Comparison of ENCODE assay signal across 10 mouse cellular contexts in the genomic region with DNA sequence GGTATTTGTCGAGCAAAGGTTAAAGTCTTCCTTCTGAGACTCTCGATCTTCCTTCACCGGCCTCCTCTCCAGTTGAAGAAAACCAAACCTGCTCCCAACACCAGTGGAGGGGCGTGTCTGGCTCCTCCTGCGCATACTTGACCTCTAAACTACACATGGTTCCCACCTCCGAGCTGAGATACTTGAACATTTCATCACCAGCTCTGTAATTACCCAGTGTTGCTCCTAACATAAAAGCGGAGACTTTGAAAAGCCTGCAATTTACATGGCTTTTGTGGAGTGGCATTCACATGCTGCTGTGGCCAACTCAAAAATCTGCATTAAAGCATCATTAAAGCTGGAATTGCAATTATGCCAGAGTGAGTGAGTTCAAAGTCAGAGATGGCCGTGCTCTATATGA.
DNase-seq lines count a peak whose midpoint lies in the region; ATAC-seq and TF ChIP-seq lines count a peak whose summit lies in the region.
"Had no signal": no experiment of that assay in that cellular context is flagged by ENCODE, and none has a peak within 500 bp of the region (broad histone marks: within the 10 kb centered on the region; RNA-seq: fewer than 3 reads in every experiment).

No protein-coding gene starts in this region.

- H3K4me1 ChIP-seq in heart, postnatal 0 days (ENCODE audit: control insufficient read depth, insufficient read depth): peaks cover 16% of the 10 kb centered on the region
- H3K4me1 ChIP-seq in forebrain, embryonic 12.5 days: peaks cover 29% of the 10 kb centered on the region
- peaks cover 10% of the 10 kb centered on the region for H3K4me1 ChIP-seq in intestine, embryonic 16.5 days (ENCODE audit: control insufficient read depth, insufficient read depth, low read length)
- H3K4me1 ChIP-seq in liver, postnatal 0 days (ENCODE audit: insufficient read depth): no peaks in the 10 kb centered on the region

- no peak overlapping the region for H3K4me3 ChIP-seq in heart, postnatal 0 days (ENCODE audit: low read depth, low read length)
- no peak overlapping the region for H3K4me3 ChIP-seq in forebrain, embryonic 12.5 days (replicated peaks)
- H3K4me3 ChIP-seq in intestine, embryonic 16.5 days (ENCODE audit: low read length): no peak overlapping the region
- no peak overlapping the region for H3K4me3 ChIP-seq in liver, postnatal 0 days (ENCODE audit: low read depth, low read length)
- H3K4me3 ChIP-seq: embryonic facial prominence, embryonic 12.5 days; hindbrain, embryonic 13.5 days had no signal

- peak; percentile 90 for ATAC-seq in heart, postnatal 0 days (ENCODE audit: insufficient read depth, low read depth)
- peak; percentile 45; the same call in 1 of the 2 replicates for ATAC-seq in forebrain, embryonic 12.5 days (ENCODE audit: low FRiP score)
- peak; percentile 91 for ATAC-seq in intestine, embryonic 16.5 days
- ATAC-seq in monocyte, adult 5-6 weeks (replicated peaks; ENCODE audit: insufficient number of reproducible peaks, low FRiP score, low TSS enrichment, poor library complexity, severe bottlenecking): no peak
- ATAC-seq in liver, postnatal 0 days: no peak

- H3K9me3 ChIP-seq in heart, postnatal 0 days (replicated peaks; ENCODE audit: control insufficient read depth, low read length): no peaks in the 10 kb centered on the region
- H3K9me3 ChIP-seq in forebrain, embryonic 12.5 days: no peaks in the 10 kb centered on the region
- no peaks in the 10 kb centered on the region for H3K9me3 ChIP-seq in intestine, embryonic 16.5 days (ENCODE audit: control insufficient read depth, low read length)
- no peaks in the 10 kb centered on the region for H3K9me3 ChIP-seq in liver, postnatal 0 days (ENCODE audit: low read length)
- H3K9me3 ChIP-seq: embryonic facial prominence, embryonic 12.5 days; hindbrain, embryonic 13.5 days had no signal

- no peak for TF ChIP-seq CTCF in heart, postnatal 0 days (IDR thresholded peaks at IDR 0.05; ENCODE audit: low read depth)
- no peak for TF ChIP-seq CTCF in liver, postnatal 0 days (IDR thresholded peaks at IDR 0.05; ENCODE audit: low read depth)

- intact Hi-C loops in heart, postnatal 14 days (cut with DNase I): no loop called here

- H3K27me3 ChIP-seq in heart, postnatal 0 days (ENCODE audit: control insufficient read depth, insufficient read depth, low read length): no peaks in the 10 kb centered on the region
- no peaks in the 10 kb centered on the region for H3K27me3 ChIP-seq in forebrain, embryonic 12.5 days
- no peaks in the 10 kb centered on the region for H3K27me3 ChIP-seq in intestine, embryonic 16.5 days (replicated peaks; ENCODE audit: control insufficient read depth, insufficient read depth, low read length)
- H3K27me3 ChIP-seq in liver, postnatal 0 days (ENCODE audit: insufficient read depth, low read length): no peaks in the 10 kb centered on the region
- H3K27me3 ChIP-seq: embryonic facial prominence, embryonic 12.5 days; hindbrain, embryonic 13.5 days had no signal

- peak overlapping the region; percentile 17; the same call in 1 of the 2 replicates for H3K4me2 ChIP-seq in heart, postnatal 0 days (ENCODE audit: low read depth, low read length)
- H3K4me2 ChIP-seq in forebrain, embryonic 12.5 days: no peak overlapping the region
- no peak overlapping the region for H3K4me2 ChIP-seq in intestine, embryonic 16.5 days (ENCODE audit: low read depth, low read length)
- no peak overlapping the region for H3K4me2 ChIP-seq in liver, postnatal 0 days (ENCODE audit: low read depth, low read length)
- H3K4me2 ChIP-seq: embryonic facial prominence, embryonic 12.5 days; hindbrain, embryonic 13.5 days had no signal

- no peak overlapping the region for H3K9ac ChIP-seq in heart, postnatal 0 days (replicated peaks; ENCODE audit: low read depth, low read length)
- H3K9ac ChIP-seq in forebrain, embryonic 12.5 days: no peak overlapping the region
- H3K9ac ChIP-seq in intestine, embryonic 16.5 days (ENCODE audit: low read depth, low read length): no peak overlapping the region
- H3K9ac ChIP-seq in liver, postnatal 0 days (replicated peaks): no peak overlapping the region
- H3K9ac ChIP-seq: embryonic facial prominence, embryonic 12.5 days; hindbrain, embryonic 13.5 days had no signal

- H3K36me3 ChIP-seq in heart, postnatal 0 days (replicated peaks; ENCODE audit: control insufficient read depth, insufficient read depth, low read length): 0 out of 2 replicates have a peak, but pooled peaks cover 3% of the 10 kb centered on the region
- H3K36me3 ChIP-seq in forebrain, embryonic 12.5 days (replicated peaks): no peaks in the 10 kb centered on the region
- H3K36me3 ChIP-seq in intestine, embryonic 16.5 days (ENCODE audit: control insufficient read depth, insufficient read depth, low read length): no peaks in the 10 kb centered on the region
- peaks cover 3% of the 10 kb centered on the region; the same call in 1 of the 2 replicates for H3K36me3 ChIP-seq in liver, postnatal 0 days (replicated peaks; ENCODE audit: insufficient read depth, low read length)
- H3K36me3 ChIP-seq: embryonic facial prominence, embryonic 12.5 days; hindbrain, embryonic 13.5 days had no signal

- H3K27ac ChIP-seq in heart, postnatal 0 days (ENCODE audit: low read depth): 0 out of 2 replicates have a peak overlapping the region, but pooled peaks have one; percentile 22
- H3K27ac ChIP-seq in forebrain, embryonic 12.5 days: no peak overlapping the region
- no peak overlapping the region for H3K27ac ChIP-seq in intestine, embryonic 16.5 days (ENCODE audit: low read length)
- H3K27ac ChIP-seq in liver, postnatal 0 days (ENCODE audit: low read depth): no peak overlapping the region
- H3K27ac ChIP-seq: embryonic facial prominence, embryonic 12.5 days; hindbrain, embryonic 13.5 days had no signal

- 26% methylated on average over 8 of the region's 8 CpGs for WGBS in heart, postnatal 0 days
- WGBS in forebrain, embryonic 12.5 days: 42% methylated on average over 8 of the region's 8 CpGs
- 41% methylated on average over 8 of the region's 8 CpGs for WGBS in intestine, embryonic 16.5 days
- WGBS in liver, postnatal 0 days (ENCODE audit: insufficient replicate concordance): 79% methylated on average over 8 of the region's 8 CpGs

- no peak for TF ChIP-seq EP300 in heart, postnatal 0 days (IDR thresholded peaks at IDR 0.05; ENCODE audit: low read depth)
- no peak for TF ChIP-seq EP300 in liver, postnatal 0 days (IDR thresholded peaks at IDR 0.05; ENCODE audit: low read depth)

- peak; percentile 62 for DNase-seq in heart, postnatal 0 days (ENCODE audit: low spot score)
- no peak for DNase-seq in heart, postnatal 14 days
- DNase-seq in lung, postnatal 14 days: peak; percentile 28
- DNase-seq in liver, postnatal 0 days: no peak
- DNase-seq: layer of hippocampus, postnatal 36 days had no signal

Comparison
In these comparisons a context has a peak if more than half of its experiments do, and no peak if none do; other contexts are left out.
1. DNase-seq: peak in heart, postnatal 0 days (single experiment) and lung, postnatal 14 days (single experiment); none in heart, postnatal 14 days (0 of 2) and liver, postnatal 0 days (single experiment).
2. ATAC-seq: peak in heart, postnatal 0 days (single experiment), forebrain, embryonic 12.5 days (single experiment) and intestine, embryonic 16.5 days (single experiment); none in monocyte, adult 5-6 weeks (single experiment) and liver, postnatal 0 days (single experiment).